Mouse (Mus musculus): ENCODE results near the gene Tuba1a.

DNA sequence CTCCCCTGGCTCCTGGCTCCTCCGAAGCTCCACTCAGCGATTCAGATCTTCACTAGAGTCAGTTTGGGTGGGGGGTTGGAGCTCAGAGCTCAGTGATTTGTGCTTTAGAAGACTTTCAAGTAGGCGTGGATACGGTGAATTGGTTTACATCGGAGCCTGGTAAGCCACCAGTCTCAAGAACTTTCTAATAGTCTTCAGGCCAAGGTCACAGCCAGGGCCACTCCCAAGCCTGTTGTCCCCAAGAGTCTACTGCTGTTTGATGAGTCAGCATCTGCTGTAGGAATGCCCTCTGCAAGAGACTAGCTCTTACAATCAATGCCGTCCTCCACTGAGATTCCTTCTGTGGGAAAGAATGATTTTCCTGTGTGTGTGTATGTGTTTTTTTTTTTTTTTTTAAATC, 28.6 kb upstream of the Tuba1a start:
- TF ChIP-seq CTCF (conservative IDR thresholded peaks at IDR 0.05; ENCODE audit: low read length) (no peak), NANOG (IDR thresholded peaks at IDR 0.05; ENCODE audit: borderline replicate concordance, low read length) (peak; percentile 36; the same call in 1 of the 2 replicates)
